Mouse (Mus musculus): Measurements from ENCODE around the gene Arnt. TPM values are rescaled to one million over a fixed set of nuclear protein-coding genes. Genes with fewer than 3 reads are reported as not detected.
A peak's percentile ranks its signal among the peaks of the same experiment; 100 is the strongest.

Arnt gene
- polyA plus RNA-seq, 1 experiment from 2014 or later, result 42.5 TPM

DNA sequence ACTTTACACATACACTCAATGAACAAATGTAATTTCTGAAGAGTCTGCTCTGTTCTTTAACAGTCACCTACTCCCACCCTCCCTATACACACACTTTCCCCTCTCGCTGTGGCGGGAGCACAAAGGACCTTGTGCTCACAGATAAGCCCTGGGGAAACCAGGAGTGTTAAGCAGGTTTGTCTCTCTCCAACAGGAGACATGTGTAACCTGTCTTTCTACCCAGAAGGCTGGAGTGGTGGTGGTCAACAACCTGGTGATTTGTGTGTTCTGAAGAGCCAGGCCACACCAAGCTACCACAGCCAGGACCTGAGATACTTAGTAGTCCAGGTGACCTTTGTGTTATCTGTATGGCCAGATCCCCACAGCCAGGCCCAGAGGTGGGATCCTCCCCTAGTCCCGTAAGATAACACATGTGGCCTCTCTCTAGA is 82.4 kb downstream of the Arnt start:
- 84% methylated on average over 3 of the region's 3 CpGs for WGBS
- Histone ChIP-seq H3K4me3 (replicated peaks) (no peak overlapping the region), H3K4me2 (no peak overlapping the region), H3K27ac (no peak overlapping the region), H3K4me1 (peaks cover 4% of the 10 kb centered on the region; the same call in 1 of the 2 replicates), H3K27me3 (no peaks in the 10 kb centered on the region), H3K36me3 (no peaks in the 10 kb centered on the region), H3K9ac (no peak overlapping the region), H3K9me3 (replicated peaks) (no peaks in the 10 kb centered on the region)
- ATAC-seq (replicated peaks; ENCODE audit: low FRiP score), result no peak; the same call in 1 of the 2 replicates

DNA sequence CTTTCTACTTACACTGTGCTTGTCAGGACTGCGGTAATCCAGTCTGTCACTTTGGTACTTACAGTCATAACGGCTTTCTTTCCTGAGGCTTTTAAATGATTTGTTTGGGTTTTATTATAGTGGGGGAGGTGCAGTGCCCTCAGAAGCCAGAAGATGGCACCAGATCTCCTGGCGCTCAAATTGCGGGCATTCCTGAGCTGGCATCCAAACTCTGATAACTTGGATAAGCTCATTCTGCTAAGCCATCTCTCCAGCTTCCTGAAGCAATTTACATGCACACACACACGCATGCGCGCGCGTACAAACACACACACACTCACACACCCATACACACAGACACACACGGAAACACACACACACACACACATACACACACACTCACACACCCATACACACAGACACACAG is 83.3 kb downstream of the Arnt start:
- no peak for ATAC-seq (replicated peaks; ENCODE audit: low FRiP score)
- no peaks in the 10 kb centered on the region for H3K9me3 ChIP-seq (replicated peaks)
- H3K4me3 ChIP-seq (replicated peaks), result no peak overlapping the region
- H3K4me2 ChIP-seq, result no peak overlapping the region
- H3K36me3 ChIP-seq, result no peaks in the 10 kb centered on the region
- H3K27ac ChIP-seq, result no peak overlapping the region
- no peaks in the 10 kb centered on the region for H3K27me3 ChIP-seq
- 26% methylated on average over 10 of the region's 10 CpGs for WGBS
- peaks cover 4% of the 10 kb centered on the region; the same call in 1 of the 2 replicates for H3K4me1 ChIP-seq
- H3K9ac ChIP-seq, result no peak overlapping the region

DNA sequence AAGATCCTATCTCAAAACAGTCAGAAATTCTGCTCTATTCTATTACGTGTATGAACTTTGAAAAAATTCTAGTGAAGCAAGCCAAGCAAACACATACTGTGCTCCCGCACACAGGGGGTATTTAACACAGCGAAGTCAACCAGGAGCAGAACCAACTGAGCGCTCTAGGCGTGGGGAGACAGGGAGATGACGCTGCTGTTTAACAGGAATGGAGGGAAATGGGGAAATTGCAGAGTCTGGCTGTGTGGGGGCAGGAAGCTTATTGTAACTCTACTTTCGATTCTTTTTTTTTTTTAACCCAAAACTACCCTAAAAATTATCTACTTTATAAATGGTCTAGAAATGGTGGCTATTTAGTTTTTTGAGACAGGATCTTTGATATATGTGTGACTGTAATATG is 84.7 kb downstream of the Arnt start:
- Histone ChIP-seq H3K9ac (no peak overlapping the region), H3K4me3 (replicated peaks) (no peak overlapping the region), H3K27ac (no peak overlapping the region), H3K36me3 (no peaks in the 10 kb centered on the region), H3K4me1 (peaks cover 8% of the 10 kb centered on the region; the same call in 1 of the 2 replicates), H3K9me3 (replicated peaks) (no peaks in the 10 kb centered on the region), H3K4me2 (no peak overlapping the region), H3K27me3 (no peaks in the 10 kb centered on the region)
- no peak for ATAC-seq (replicated peaks; ENCODE audit: low FRiP score)
- WGBS, result 87% methylated on average over 7 of the region's 7 CpGs

DNA sequence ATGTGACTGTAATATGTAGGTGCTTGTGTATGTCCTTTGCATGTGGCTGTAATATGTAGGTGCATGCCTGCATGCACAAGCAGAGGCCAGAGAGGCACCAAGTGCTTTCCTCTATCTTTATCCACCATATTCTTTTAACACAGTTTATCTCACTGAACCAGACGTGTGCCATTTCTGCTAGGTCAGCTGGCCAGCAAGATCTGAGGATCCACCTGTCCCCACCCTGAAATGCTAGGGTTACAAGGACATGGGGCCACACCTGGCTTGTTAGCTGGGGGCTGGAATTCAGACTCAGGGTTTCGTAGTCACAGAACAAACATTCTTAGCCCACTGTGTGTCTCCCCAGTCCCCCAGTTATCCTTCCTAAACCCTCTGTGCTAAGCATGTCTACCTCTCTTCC is 85.1 kb downstream of the Arnt start:
- no peak overlapping the region for H3K4me2 ChIP-seq
- no peaks in the 10 kb centered on the region for H3K27me3 ChIP-seq
- H3K36me3 ChIP-seq, result no peaks in the 10 kb centered on the region
- H3K4me1 ChIP-seq, result peaks cover 8% of the 10 kb centered on the region; the same call in 1 of the 2 replicates
- no peak overlapping the region for H3K9ac ChIP-seq
- WGBS, result 82% methylated on average over 2 of the region's 2 CpGs
- H3K9me3 ChIP-seq (replicated peaks), result no peaks in the 10 kb centered on the region
- H3K27ac ChIP-seq, result no peak overlapping the region
- H3K4me3 ChIP-seq (replicated peaks), result no peak overlapping the region
- ATAC-seq (replicated peaks; ENCODE audit: low FRiP score), result peak; percentile 70; the same call in 1 of the 2 replicates

DNA sequence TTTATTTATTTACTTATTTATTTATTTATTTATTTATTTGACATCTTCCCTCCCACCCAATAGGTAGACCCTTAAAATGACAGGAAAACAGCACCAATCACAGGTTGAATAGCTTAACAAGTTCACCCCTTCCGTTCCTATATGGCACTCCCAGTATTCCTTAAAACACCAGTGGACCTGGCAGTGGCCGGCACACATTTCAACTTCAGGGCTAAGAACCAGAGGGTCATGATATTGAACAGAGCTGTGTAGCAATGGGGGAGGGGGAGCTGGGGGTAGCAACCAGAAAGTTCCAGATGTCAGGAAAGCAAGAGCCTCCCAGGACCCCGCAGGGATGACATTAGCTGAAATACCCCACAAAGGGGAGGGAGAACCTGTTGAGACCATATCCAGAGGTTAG is 85.9 kb downstream of the Arnt start:
- H3K9me3 ChIP-seq (replicated peaks), result no peaks in the 10 kb centered on the region
- H3K27ac ChIP-seq, result no peak overlapping the region
- ATAC-seq (replicated peaks; ENCODE audit: low FRiP score), result no peak
- H3K4me3 ChIP-seq (replicated peaks), result no peak overlapping the region
- WGBS, result 77% methylated on average over 3 of the region's 3 CpGs
- H3K9ac ChIP-seq, result no peak overlapping the region
- no peak overlapping the region for H3K4me2 ChIP-seq
- H3K27me3 ChIP-seq, result no peaks in the 10 kb centered on the region
- H3K4me1 ChIP-seq, result peaks cover 8% of the 10 kb centered on the region; the same call in 1 of the 2 replicates
- H3K36me3 ChIP-seq, result no peaks in the 10 kb centered on the region

DNA sequence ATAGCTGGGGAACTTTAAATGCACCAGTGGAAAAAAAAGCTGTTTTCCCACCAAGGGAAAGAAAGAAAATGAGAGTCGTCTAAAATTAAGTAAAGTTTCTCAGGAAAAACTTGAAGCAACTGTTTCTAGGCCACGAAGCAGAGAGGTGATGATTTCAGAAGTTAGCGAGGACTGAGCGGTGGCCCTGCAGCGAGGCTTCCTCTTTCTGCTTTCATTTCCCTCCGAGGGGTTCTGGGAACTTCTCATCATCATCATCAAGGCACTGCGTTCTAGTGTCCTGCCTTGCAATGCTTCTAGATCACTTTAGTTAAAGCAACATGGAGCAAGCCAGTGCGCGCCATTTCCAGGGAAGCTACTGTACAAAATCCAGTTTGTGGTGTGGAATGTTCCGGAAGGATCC is 87.0 kb downstream of the Arnt start:
- 86% methylated on average over 10 of the region's 10 CpGs for WGBS
- ATAC-seq (replicated peaks; ENCODE audit: low FRiP score), result no peak

DNA sequence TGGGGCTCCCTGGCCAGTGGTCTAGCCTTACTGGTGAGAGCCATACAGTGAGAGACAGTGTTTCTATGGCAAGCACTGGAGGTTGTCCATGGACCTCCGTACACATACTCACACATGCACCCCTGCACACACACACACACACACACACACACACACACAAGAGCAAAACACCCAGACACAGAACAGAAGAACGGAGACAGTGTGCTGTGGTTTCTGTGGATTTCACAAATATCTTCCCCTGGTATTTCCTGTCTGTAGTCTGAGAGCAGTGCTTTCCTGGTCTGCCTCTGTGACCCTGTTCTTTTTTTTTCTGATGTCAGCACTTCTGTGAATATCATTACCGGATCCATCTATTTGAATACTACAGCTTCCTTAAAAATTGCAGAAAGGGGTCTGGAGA is 89.5 kb downstream of the Arnt start:
- Histone ChIP-seq H3K4me1 (0 out of 2 replicates have a peak, but pooled peaks cover 4% of the 10 kb centered on the region), H3K4me2 (no peak overlapping the region), H3K27me3 (no peaks in the 10 kb centered on the region), H3K27ac (0 out of 2 replicates have a peak overlapping the region, but pooled peaks have one; percentile 37), H3K9me3 (replicated peaks) (no peaks in the 10 kb centered on the region), H3K9ac (no peak overlapping the region), H3K36me3 (no peaks in the 10 kb centered on the region), H3K4me3 (replicated peaks) (no peak overlapping the region)
- no peak for ATAC-seq (replicated peaks; ENCODE audit: low FRiP score)
- 49% methylated on average over 3 of the region's 3 CpGs for WGBS

More for the DNA sequence above, 87.0 kb downstream of the Arnt start:
- H3K36me3 ChIP-seq, result no peaks in the 10 kb centered on the region
- no peaks in the 10 kb centered on the region for H3K27me3 ChIP-seq
- no peaks in the 10 kb centered on the region for H3K9me3 ChIP-seq (replicated peaks)
- no peak overlapping the region for H3K4me3 ChIP-seq (replicated peaks)
- H3K27ac ChIP-seq, result no peak overlapping the region
- H3K9ac ChIP-seq, result no peak overlapping the region
- no peak overlapping the region for H3K4me2 ChIP-seq
- peaks cover 8% of the 10 kb centered on the region; the same call in 1 of the 2 replicates for H3K4me1 ChIP-seq

DNA sequence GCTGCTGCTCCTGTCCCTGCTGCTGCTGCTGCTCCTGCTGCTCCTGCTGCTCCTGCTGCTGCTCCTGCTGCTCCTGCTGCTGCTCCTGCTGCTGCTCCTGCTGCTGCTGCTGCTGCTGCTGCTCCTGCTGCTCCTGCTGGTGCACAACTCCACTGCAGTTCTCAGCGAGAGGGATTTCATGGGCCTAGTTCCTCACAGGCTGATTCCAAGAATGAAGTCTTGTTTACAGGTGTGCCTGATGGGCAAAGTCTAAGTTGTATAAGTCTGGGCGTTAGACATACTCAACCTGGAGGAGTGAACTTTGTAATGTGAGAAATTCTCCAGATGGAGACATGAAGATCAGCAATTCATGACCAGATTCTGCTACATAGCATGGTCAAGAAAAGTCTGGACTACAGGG is 90.5 kb downstream of the Arnt start:
- no peak overlapping the region for H3K27ac ChIP-seq
- H3K4me1 ChIP-seq, result 0 out of 2 replicates have a peak, but pooled peaks cover 4% of the 10 kb centered on the region
- H3K4me3 ChIP-seq (replicated peaks), result no peak overlapping the region
- 48% methylated on average over 2 of the region's 2 CpGs for WGBS
- no peak overlapping the region for H3K4me2 ChIP-seq
- no peaks in the 10 kb centered on the region for H3K27me3 ChIP-seq
- no peak overlapping the region for H3K9ac ChIP-seq
- no peaks in the 10 kb centered on the region for H3K36me3 ChIP-seq
- ATAC-seq (replicated peaks; ENCODE audit: low FRiP score), result no peak
- no peaks in the 10 kb centered on the region for H3K9me3 ChIP-seq (replicated peaks)

DNA sequence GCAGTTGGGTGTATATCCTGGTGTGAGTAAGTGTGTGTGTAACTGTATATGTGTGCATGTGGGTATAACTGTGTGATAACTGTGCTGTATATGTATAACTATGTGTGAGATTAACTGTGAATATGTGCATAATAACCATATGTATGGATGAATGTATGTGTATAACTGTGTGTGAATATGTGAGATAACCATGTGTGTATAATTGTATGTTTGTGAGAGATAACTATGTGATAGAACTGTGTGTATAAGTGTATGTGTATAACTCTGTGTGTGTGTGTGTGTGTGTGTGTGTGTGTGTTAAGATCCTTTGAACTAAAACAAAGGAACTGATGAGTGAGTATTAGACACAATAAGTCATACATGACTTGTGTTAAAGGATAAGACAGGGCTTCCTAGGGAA is 91.9 kb downstream of the Arnt start:
- no peaks in the 10 kb centered on the region for H3K36me3 ChIP-seq
- H3K9ac ChIP-seq, result no peak overlapping the region
- no peak overlapping the region for H3K4me2 ChIP-seq
- H3K4me1 ChIP-seq, result 0 out of 2 replicates have a peak, but pooled peaks cover 4% of the 10 kb centered on the region
- H3K4me3 ChIP-seq (replicated peaks), result no peak overlapping the region
- no peaks in the 10 kb centered on the region for H3K9me3 ChIP-seq (replicated peaks)
- H3K27ac ChIP-seq, result no peak overlapping the region
- no peak for ATAC-seq (replicated peaks; ENCODE audit: low FRiP score)
- no peaks in the 10 kb centered on the region for H3K27me3 ChIP-seq

DNA sequence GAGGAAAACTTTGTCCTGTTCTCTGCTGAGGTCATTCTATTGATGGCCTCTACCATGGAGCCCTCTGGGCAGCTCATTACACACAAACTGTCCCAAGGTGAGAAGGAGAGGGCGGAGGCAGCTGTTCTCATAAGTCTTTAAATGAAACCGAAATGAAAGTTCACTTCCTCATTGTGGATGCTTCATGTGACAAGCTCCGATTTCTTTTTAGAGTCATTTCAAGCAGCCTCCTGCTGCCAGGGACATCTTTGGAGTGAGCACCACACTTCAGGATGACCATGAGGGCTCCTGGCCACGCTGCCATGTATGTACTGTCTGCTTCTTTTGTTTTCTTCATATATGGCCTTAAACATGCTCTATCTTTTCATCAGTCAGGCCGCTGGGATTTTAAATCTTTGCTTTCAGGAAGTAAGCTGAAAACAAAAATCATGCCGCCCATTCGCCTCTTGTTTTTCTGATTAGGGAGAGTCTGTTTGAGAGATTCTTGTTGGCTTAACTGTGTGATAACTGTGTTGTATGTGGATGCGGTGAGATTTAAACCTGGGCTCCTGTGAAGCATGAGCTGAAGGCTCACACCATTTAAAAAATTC is 92.5 kb downstream of the Arnt start, which contains the start of gene Ctss:
Gene Ctss, plus strand, starts transcription at position 165 of the 590 bp plus-strand sequence.
- no peaks in the 10 kb centered on the region for H3K36me3 ChIP-seq
- H3K4me2 ChIP-seq, result no peak within 1 kb of the TSS
- H3K4me3 ChIP-seq (replicated peaks), result no peak within 1 kb of the TSS
- WGBS, result 82% methylated on average over 8 of the region's 8 CpGs
- no peak for ATAC-seq (replicated peaks; ENCODE audit: low FRiP score)
- H3K4me1 ChIP-seq, result 0 out of 2 replicates have a peak, but pooled peaks cover 4% of the 10 kb centered on the region
- no peaks in the 10 kb centered on the region for H3K9me3 ChIP-seq (replicated peaks)
- no peaks in the 10 kb centered on the region for H3K27me3 ChIP-seq
- H3K9ac ChIP-seq, result no peak within 1 kb of the TSS
- no peak within 1 kb of the TSS for H3K27ac ChIP-seq

DNA sequence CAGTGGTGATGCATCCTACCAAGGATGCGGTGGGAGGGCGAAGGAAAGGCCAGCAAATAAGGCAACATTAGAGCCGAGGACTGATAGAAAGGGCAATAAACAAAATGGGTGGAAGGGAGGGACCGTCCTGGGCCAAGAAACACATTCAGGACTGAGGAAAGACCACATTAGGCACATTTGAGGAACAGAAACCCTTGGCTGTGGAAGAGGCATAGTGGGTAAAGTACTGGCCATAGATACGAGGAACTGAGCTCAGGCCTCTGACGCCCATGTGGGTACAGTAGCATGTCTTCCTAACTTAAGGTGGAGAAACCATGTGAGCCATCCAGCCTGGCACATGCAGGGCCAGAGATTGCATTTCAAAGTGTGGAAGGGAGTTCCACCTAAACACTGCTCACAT is 95.6 kb downstream of the Arnt start:
- no peaks in the 10 kb centered on the region for H3K4me1 ChIP-seq
- no peak overlapping the region for H3K9ac ChIP-seq
- 83% methylated on average over 6 of the region's 6 CpGs for WGBS
- ATAC-seq (replicated peaks; ENCODE audit: low FRiP score), result no peak
- no peak overlapping the region for H3K27ac ChIP-seq
- no peak overlapping the region for H3K4me2 ChIP-seq
- H3K9me3 ChIP-seq (replicated peaks), result no peaks in the 10 kb centered on the region
- no peaks in the 10 kb centered on the region for H3K36me3 ChIP-seq
- H3K27me3 ChIP-seq, result no peaks in the 10 kb centered on the region
- H3K4me3 ChIP-seq (replicated peaks), result no peak overlapping the region

DNA sequence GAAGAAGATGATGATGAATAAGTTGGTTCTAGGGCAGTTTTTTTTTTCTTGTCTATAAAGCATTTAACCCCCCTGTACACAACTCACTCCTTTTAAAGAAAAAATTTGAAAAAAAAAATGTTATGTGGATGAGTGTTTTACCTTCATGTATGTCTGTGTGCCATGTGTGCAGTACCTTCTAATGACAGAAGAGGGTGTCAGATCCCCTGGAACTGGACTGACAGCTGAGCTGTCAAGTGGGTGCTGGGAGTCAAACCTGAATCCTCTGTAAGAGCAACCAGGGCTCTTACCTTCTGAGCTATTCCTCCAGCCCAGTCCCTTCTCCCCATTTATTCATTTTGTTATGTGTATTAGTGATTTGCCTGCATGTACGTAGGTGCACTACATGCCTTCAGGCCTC is 96.8 kb downstream of the Arnt start:
- Histone ChIP-seq H3K27me3 (no peaks in the 10 kb centered on the region), H3K36me3 (no peaks in the 10 kb centered on the region), H3K9me3 (replicated peaks) (no peaks in the 10 kb centered on the region), H3K4me2 (no peak overlapping the region), H3K4me1 (no peaks in the 10 kb centered on the region), H3K4me3 (replicated peaks) (no peak overlapping the region), H3K9ac (no peak overlapping the region), H3K27ac (no peak overlapping the region)
- WGBS, result 88% methylated on average over 1 of the region's 1 CpGs
- no peak for ATAC-seq (replicated peaks; ENCODE audit: low FRiP score)

DNA sequence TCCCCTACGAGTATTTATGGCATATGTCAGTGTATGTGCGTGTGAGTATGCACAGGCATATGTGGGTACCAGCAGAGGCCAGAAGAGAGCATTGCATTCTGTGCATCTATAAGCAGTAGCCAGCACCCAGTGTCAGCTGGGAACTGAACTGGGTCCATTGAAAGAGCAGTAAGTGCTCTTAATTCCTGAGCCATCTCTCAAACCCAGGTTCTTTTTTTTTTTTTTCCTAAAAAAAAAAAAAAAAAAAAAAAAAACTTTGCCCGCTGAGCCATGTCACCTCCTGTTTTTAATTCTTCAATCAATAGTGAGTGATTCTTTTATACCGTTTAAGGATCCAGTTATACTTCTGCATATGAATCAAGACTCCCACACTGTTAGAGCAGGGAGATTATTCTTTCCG is 99.2 kb downstream of the Arnt start:
- Histone ChIP-seq H3K9ac (no peak overlapping the region), H3K36me3 (no peaks in the 10 kb centered on the region), H3K27me3 (no peaks in the 10 kb centered on the region), H3K4me1 (no peaks in the 10 kb centered on the region), H3K27ac (no peak overlapping the region), H3K4me2 (no peak overlapping the region), H3K9me3 (replicated peaks) (no peaks in the 10 kb centered on the region), H3K4me3 (replicated peaks) (no peak overlapping the region)
- ATAC-seq (replicated peaks; ENCODE audit: low FRiP score), result no peak
- 87% methylated on average over 5 of the region's 5 CpGs for WGBS
